Mouse (Mus musculus): ENCODE data around the gene Vgll4. TPM values are rescaled to one million over a fixed set of nuclear protein-coding genes. Genes with fewer than 3 reads are reported as not detected.

Gene Vgll4
- total and polyA plus RNA-seq, 3 experiments, result 33.3 to 39.4 (median 35.0) TPM

DNA sequence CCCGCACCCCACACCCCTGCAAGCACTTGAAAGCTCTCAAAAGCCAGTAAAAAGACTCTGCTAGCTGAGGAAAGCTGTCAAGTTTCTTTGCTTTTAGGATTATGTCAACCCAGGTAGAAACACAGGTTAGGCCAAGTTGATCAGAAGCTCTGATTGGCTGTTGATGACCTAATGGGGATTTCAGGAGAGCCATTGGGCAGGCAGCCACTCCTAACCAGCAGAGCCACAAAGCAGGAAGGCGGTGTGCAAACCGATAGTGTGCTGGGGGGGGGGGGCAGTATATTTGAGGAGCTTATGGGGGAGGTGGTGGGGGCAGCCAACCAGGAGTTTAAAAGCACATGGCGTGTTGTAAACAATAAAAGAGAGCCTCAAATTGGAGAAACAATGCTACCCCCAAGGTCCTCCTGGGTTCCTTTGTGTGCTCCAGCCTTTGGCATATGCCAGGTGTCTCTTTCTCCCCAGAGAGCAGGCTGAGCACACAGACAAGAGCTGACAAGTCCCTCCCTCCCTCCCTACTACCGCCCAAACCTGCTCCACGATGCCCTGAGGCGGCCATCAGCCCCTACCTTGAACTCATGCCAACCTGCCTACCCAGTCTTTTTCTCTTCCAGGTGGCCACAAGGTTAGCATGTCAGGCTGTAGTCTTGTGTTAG, 18.3 kb upstream of the Vgll4 start:
- DNase-seq (ENCODE audit: low spot score), result no peak
- ATAC-seq (ENCODE audit: extremely low read depth, insufficient number of reproducible peaks, low FRiP score, poor library complexity, severe bottlenecking), result no peak
- Histone ChIP-seq H3K27me3 (ENCODE audit: insufficient read depth, low read length) (peaks cover 11% of the 10 kb centered on the region; the same call in 1 of the 2 replicates), H3K4me3 (ENCODE audit: low read depth, low read length) (no peak overlapping the region), H3K36me3 (replicated peaks) (no peaks in the 10 kb centered on the region), H3K4me1 (ENCODE audit: insufficient read depth, low read depth, low read length) (no peaks in the 10 kb centered on the region), H3K9me3 (replicated peaks) (no peaks in the 10 kb centered on the region)
- no peak for TF ChIP-seq GATA2 (IDR thresholded peaks at IDR 0.05; ENCODE audit: borderline replicate concordance, low read depth, low read length)

DNA sequence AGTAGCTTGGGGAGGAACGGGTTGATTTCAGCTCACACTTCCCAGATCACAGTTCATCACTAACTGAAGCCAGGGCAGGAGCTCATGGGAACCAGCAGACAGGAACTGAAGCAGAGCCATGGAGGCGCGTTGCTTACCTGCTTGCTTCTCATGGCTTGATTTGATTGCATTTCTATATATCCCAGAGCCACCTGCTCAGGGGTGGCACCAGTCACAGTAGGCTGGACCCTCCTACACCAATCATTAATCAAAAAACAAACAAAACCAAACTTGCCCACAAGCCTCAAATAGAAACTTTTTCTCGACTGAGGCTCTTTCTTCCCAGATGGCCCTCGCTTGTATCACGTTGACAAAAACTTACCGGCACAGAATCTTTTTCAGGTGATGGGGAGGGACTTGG, 12.9 kb upstream of the Vgll4 start:
- Histone ChIP-seq H3K4me3 (ENCODE audit: low read depth, low read length) (no peak overlapping the region), H3K36me3 (replicated peaks) (no peaks in the 10 kb centered on the region), H3K4me1 (ENCODE audit: insufficient read depth, low read depth, low read length) (peaks cover 11% of the 10 kb centered on the region), H3K9me3 (replicated peaks) (no peaks in the 10 kb centered on the region), H3K27me3 (ENCODE audit: insufficient read depth, low read length) (peaks cover 9% of the 10 kb centered on the region; the same call in 1 of the 2 replicates)
- no peak for DNase-seq (ENCODE audit: low spot score)
- ATAC-seq (ENCODE audit: extremely low read depth, insufficient number of reproducible peaks, low FRiP score, poor library complexity, severe bottlenecking), result no peak
- no peak for TF ChIP-seq GATA1 (IDR thresholded peaks at IDR 0.05; ENCODE audit: borderline replicate concordance, low read length)
- TF ChIP-seq GATA2 (IDR thresholded peaks at IDR 0.05; ENCODE audit: borderline replicate concordance, low read depth, low read length), result no peak
- TF ChIP-seq TAL1 (conservative IDR thresholded peaks at IDR 0.05; ENCODE audit: low read depth, low read length), result no peak
- no peak for TF ChIP-seq POLR2AphosphoS5 (IDR thresholded peaks at IDR 0.05; ENCODE audit: insufficient replicate concordance, low read depth, low read length)
- TF ChIP-seq CTCF (IDR thresholded peaks at IDR 0.05; ENCODE audit: low read depth, low read length), result no peak

DNA sequence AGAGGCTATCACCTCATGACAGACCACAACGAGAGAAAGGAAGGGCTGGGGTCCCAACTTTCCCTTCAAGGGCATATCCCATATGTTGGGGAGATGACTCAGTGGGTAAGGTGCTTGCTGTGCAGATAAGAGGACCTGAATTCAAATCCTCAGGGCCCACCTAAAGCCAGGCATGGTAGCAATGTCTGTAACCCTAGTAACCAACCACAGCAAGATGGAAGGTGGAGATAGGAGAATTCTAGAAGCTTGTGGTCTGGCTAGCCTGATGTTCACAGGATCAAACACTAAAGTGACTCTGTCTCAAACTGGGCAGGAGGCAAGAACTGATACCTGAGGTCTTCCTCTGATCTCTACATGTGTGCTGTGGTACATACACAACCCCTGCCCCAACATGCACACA, 9.9 kb upstream of the Vgll4 start:
- Histone ChIP-seq H3K36me3 (replicated peaks) (no peaks in the 10 kb centered on the region), H3K4me1 (ENCODE audit: insufficient read depth, low read depth, low read length) (peaks cover 11% of the 10 kb centered on the region), H3K27me3 (ENCODE audit: insufficient read depth, low read length) (peaks cover 4% of the 10 kb centered on the region; the same call in 1 of the 2 replicates), H3K9me3 (replicated peaks) (no peaks in the 10 kb centered on the region), H3K4me3 (ENCODE audit: low read depth, low read length) (no peak overlapping the region)
- ATAC-seq (ENCODE audit: extremely low read depth, insufficient number of reproducible peaks, low FRiP score, poor library complexity, severe bottlenecking), result peak; percentile 54
- TF ChIP-seq TAL1 (conservative IDR thresholded peaks at IDR 0.05; ENCODE audit: low read depth, low read length), result peak; percentile 45
- no peak for TF ChIP-seq GATA2 (IDR thresholded peaks at IDR 0.05; ENCODE audit: borderline replicate concordance, low read depth, low read length)
- DNase-seq (ENCODE audit: low spot score), result no peak

DNA sequence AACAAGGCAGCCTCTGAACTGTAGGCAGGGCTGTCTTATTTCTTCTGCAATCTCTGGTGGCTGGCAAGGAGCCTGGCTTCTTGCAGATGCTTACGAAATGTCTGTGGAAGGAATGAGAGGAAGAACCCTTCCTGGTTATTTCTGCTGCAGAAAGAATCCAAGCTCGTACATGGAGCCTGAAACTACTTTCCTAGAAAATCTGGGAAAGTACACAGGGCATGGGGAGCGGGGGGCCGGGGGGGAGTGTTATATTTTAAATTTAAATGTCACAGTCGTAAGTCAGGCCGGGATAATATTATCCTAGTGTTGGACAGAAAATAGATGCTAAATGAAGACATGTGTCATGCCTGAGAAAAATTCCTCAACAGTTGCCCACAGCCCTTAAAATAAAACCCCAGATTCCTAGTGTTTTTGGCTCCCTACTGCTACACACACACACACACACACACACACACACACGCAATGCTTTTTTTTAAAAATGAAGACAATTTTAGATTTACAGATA, 7.2 kb upstream of the Vgll4 start:
- Histone ChIP-seq H3K27me3 (ENCODE audit: insufficient read depth, low read length) (no peaks in the 10 kb centered on the region; the same call in 1 of the 2 replicates), H3K9me3 (replicated peaks) (no peaks in the 10 kb centered on the region)

DNA sequence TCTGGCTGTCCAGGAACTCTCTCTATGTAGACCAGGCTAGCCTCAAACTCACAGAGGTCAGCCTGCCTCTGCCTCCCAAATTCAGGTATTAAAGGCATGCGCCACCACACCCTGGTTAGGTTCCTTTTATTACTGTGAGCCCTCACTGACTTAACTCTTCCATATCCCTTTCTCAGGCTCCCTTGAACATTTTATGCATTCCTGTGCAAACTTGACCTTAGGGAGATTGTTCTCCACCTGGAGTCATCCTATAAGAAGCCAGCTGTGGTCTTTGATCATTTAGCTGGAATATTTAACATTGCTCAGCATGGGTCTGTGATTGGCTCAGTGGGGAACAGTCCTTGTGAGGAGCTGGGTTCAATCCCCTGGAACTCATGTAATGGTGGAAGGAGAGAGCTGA, 4.5 kb upstream of the Vgll4 start:
- ATAC-seq (ENCODE audit: extremely low read depth, insufficient number of reproducible peaks, low FRiP score, poor library complexity, severe bottlenecking) (no peak), DNase-seq (ENCODE audit: low spot score) (no peak)
- H3K36me3 ChIP-seq (replicated peaks), result no peaks in the 10 kb centered on the region
- H3K4me3 ChIP-seq (ENCODE audit: low read depth, low read length), result no peak overlapping the region
- TF ChIP-seq GATA2 (IDR thresholded peaks at IDR 0.05; ENCODE audit: borderline replicate concordance, low read depth, low read length), result no peak
- TF ChIP-seq GATA1 (IDR thresholded peaks at IDR 0.05; ENCODE audit: borderline replicate concordance, low read length), result no peak
- TF ChIP-seq POLR2AphosphoS5 (IDR thresholded peaks at IDR 0.05; ENCODE audit: insufficient replicate concordance, low read depth, low read length), result no peak
- no peak for TF ChIP-seq TAL1 (conservative IDR thresholded peaks at IDR 0.05; ENCODE audit: low read depth, low read length)
- TF ChIP-seq CTCF (IDR thresholded peaks at IDR 0.05; ENCODE audit: low read depth, low read length), result no peak
- H3K9me3 ChIP-seq (replicated peaks), result peaks cover 5% of the 10 kb centered on the region
- peaks cover 2% of the 10 kb centered on the region for H3K4me1 ChIP-seq (ENCODE audit: insufficient read depth, low read depth, low read length)
- H3K27me3 ChIP-seq (ENCODE audit: insufficient read depth, low read length), result no peaks in the 10 kb centered on the region; the same call in none of the 2 replicates

More for the DNA sequence above, 7.2 kb upstream of the Vgll4 start:
- no peak for TF ChIP-seq TAL1 (conservative IDR thresholded peaks at IDR 0.05; ENCODE audit: low read depth, low read length)
- TF ChIP-seq GATA2 (IDR thresholded peaks at IDR 0.05; ENCODE audit: borderline replicate concordance, low read depth, low read length), result no peak
- no peak for TF ChIP-seq CTCF (IDR thresholded peaks at IDR 0.05; ENCODE audit: low read depth, low read length)
- Histone ChIP-seq H3K4me1 (ENCODE audit: insufficient read depth, low read depth, low read length) (peaks cover 11% of the 10 kb centered on the region), H3K36me3 (replicated peaks) (no peaks in the 10 kb centered on the region), H3K4me3 (ENCODE audit: low read depth, low read length) (no peak overlapping the region)
- no peak for DNase-seq (ENCODE audit: low spot score)
- no peak for ATAC-seq (ENCODE audit: extremely low read depth, insufficient number of reproducible peaks, low FRiP score, poor library complexity, severe bottlenecking)

GRCm38 (mm10) chr6:114972988-114973387, 3.2 kb upstream of the Vgll4 start:
- Histone ChIP-seq H3K9me3 (replicated peaks) (peaks cover 15% of the 10 kb centered on the region), H3K27me3 (ENCODE audit: insufficient read depth, low read length) (peaks cover 5% of the 10 kb centered on the region)
- no peak for ATAC-seq (ENCODE audit: extremely low read depth, insufficient number of reproducible peaks, low FRiP score, poor library complexity, severe bottlenecking)

GRCm38 (mm10) chr6:114970895-114971294, 1.1 kb upstream of the Vgll4 start:
- no peaks in the 10 kb centered on the region for H3K36me3 ChIP-seq (replicated peaks)
- ATAC-seq (ENCODE audit: extremely low read depth, insufficient number of reproducible peaks, low FRiP score, poor library complexity, severe bottlenecking) (no peak), DNase-seq (ENCODE audit: low spot score) (no peak)
- H3K4me3 ChIP-seq (ENCODE audit: low read depth, low read length), result no peak overlapping the region
- no peak for TF ChIP-seq GATA2 (IDR thresholded peaks at IDR 0.05; ENCODE audit: borderline replicate concordance, low read depth, low read length)
- no peak for TF ChIP-seq GATA1 (IDR thresholded peaks at IDR 0.05; ENCODE audit: borderline replicate concordance, low read length)
- TF ChIP-seq CTCF (IDR thresholded peaks at IDR 0.05; ENCODE audit: low read depth, low read length), result no peak
- no peak for TF ChIP-seq POLR2AphosphoS5 (IDR thresholded peaks at IDR 0.05; ENCODE audit: insufficient replicate concordance, low read depth, low read length)
- no peak for TF ChIP-seq TAL1 (conservative IDR thresholded peaks at IDR 0.05; ENCODE audit: low read depth, low read length)
- peaks cover 9% of the 10 kb centered on the region; the same call in 1 of the 2 replicates for H3K4me1 ChIP-seq (ENCODE audit: insufficient read depth, low read depth, low read length)
- H3K9me3 ChIP-seq (replicated peaks), result peaks cover 15% of the 10 kb centered on the region
- peaks cover 5% of the 10 kb centered on the region for H3K27me3 ChIP-seq (ENCODE audit: insufficient read depth, low read length)

More at GRCm38 (mm10) chr6:114972988-114973387, 3.2 kb upstream of the Vgll4 start:
- H3K4me1 ChIP-seq (ENCODE audit: insufficient read depth, low read depth, low read length), result peaks cover 9% of the 10 kb centered on the region; the same call in 1 of the 2 replicates
- H3K36me3 ChIP-seq (replicated peaks), result no peaks in the 10 kb centered on the region
- no peak overlapping the region for H3K4me3 ChIP-seq (ENCODE audit: low read depth, low read length)
- TF ChIP-seq TAL1 (conservative IDR thresholded peaks at IDR 0.05; ENCODE audit: low read depth, low read length), result no peak
- DNase-seq (ENCODE audit: low spot score), result no peak
